1 mouse cellular context compared by ENCODE assay signal in genomic region chr6:124729850-124730705, GRCm38 (mm10).
A peak's percentile ranks its signal among the peaks of the same experiment; 100 is the strongest.
TF ChIP-seq lines count a peak whose summit lies in the region.

No protein-coding gene starts in this region.

TF ChIP-seq in CH12.LX, 34 proteins besides CTCF, POLR2A, EP300 and RAD21 (continued from another document):
- TF ChIP-seq GABPA (IDR thresholded peaks at IDR 0.05; ENCODE audit: insufficient replicate concordance, low read depth, low read length) (no peak), ETS1 (conservative IDR thresholded peaks at IDR 0.05; ENCODE audit: low read depth, low read length) (peak; percentile 71), MAZ (IDR thresholded peaks at IDR 0.05; ENCODE audit: low read depth, low read length) (peak; percentile 88; the same call in 1 of the 2 replicates), NELFE (IDR thresholded peaks at IDR 0.05; ENCODE audit: low read depth, low read length) (peak; percentile 66; the same call in 1 of the 2 replicates), JUN (IDR thresholded peaks at IDR 0.05; ENCODE audit: insufficient read depth, low read depth, low read length) (no peak; the same call in 1 of the 2 replicates)
